Mouse (Mus musculus) limb, embryonic 14.5 days (tissue): Measurements from ENCODE around the gene Ipo9. TPM values are rescaled to one million over a fixed set of nuclear protein-coding genes. Genes with fewer than 3 reads are reported as not detected.

Source experiments
- ATAC-seq: fragments of 200-750 bp; cut with Nextera tagmentation; 2 replicates; pipeline ENCODE4 v1.8.0; 2017; ENCODE audit warnings: low read depth, moderate number of reproducible peaks, moderate TSS enrichment; ENCODE audit not compliant: low FRiP score
- DNase-seq: peaks from one replicate; pipeline ENCODE4 v3.0.0-alpha.2; 2015; ENCODE audit warnings: low spot score
- H3K27ac ChIP-seq: fragments of 300-500 bp; sonication (generic); replicated peaks from 2 replicates; pipeline ENCODE4 v1.5.1; 2014; ENCODE audit warnings: low read depth, mild to moderate bottlenecking, low read length, moderate library complexity, mixed read lengths
- H3K27me3 ChIP-seq: fragments of 300-500 bp; sonication (generic); 2 replicates; pipeline ENCODE4 v1.6.1; 2014; ENCODE audit warnings: low read length, mixed read lengths; ENCODE audit not compliant: control insufficient read depth, insufficient read depth
- H3K36me3 ChIP-seq: fragments of 300-500 bp; sonication (generic); 2 replicates; pipeline ENCODE4 v1.6.1; 2014; ENCODE audit warnings: mild to moderate bottlenecking, low read length, moderate library complexity, mixed read lengths; ENCODE audit not compliant: control insufficient read depth, insufficient read depth
- H3K4me1 ChIP-seq: fragments of 300-500 bp; sonication (generic); 2 replicates; pipeline ENCODE4 v1.6.1; 2014; ENCODE audit warnings: antibody characterized with exemption, low read length, mixed read lengths; ENCODE audit not compliant: control insufficient read depth, insufficient read depth
- H3K4me2 ChIP-seq: fragments of 300-500 bp; sonication (generic); replicated peaks from 2 replicates; pipeline ENCODE4 v1.6.1; 2014; ENCODE audit warnings: low read depth, mild to moderate bottlenecking, low read length, moderate library complexity; ENCODE audit not compliant: severe bottlenecking
- H3K4me3 ChIP-seq: fragments of 300-500 bp; sonication (generic); replicated peaks from 2 replicates; pipeline ENCODE4 v1.5.1; 2014; ENCODE audit warnings: low read length
- H3K9ac ChIP-seq: fragments of 300-500 bp; sonication (generic); 2 replicates; pipeline ENCODE4 v1.6.1; 2014; ENCODE audit warnings: mild to moderate bottlenecking, low read depth, low read length, moderate library complexity; ENCODE audit not compliant: severe bottlenecking
- H3K9me3 ChIP-seq: fragments of 300-500 bp; sonication (generic); 2 replicates; pipeline ENCODE4 v1.6.1; 2016; ENCODE audit warnings: low read length; ENCODE audit not compliant: control insufficient read depth
- POLR2A ChIP-seq: fragments of 200-500 bp; IDR thresholded peaks from 2 replicates; pipeline ENCODE4 v1.8.0; 2012; ENCODE audit warnings: inconsistent platforms, mild to moderate bottlenecking, moderate library complexity, borderline replicate concordance; ENCODE audit not compliant: insufficient read depth, insufficient read length; ENCODE audit errors: extremely low read depth
- WGBS: fragments of 180-500 bp; shearing (Covaris S2); extraction: QIAGEN DNeasy Blood & Tissue Kit; methylation state at CpG from one replicate; pipeline ENCODE4 v1.1.7; 2014; 5-methylcytosine and 5-hydroxymethylcytosine counted together
- microRNA-seq: library from miRNA; unstranded; fragments of <30 nt; microRNA quantifications from one replicate; pipeline ENCODE4, GENCODE M21; 2016
- polyA plus RNA-seq, 2 experiments: library from polyadenylated mRNA; depleted of rRNA in 1 of 2; stranded (reverse) in 1 of 2; unstranded in 1 of 2; fragments of >200 nt; fragmentation: Nextera tagmentation in 1 of 2; extraction: Ambion mirVana in 1 of 2; gene quantifications; 2 replicates each; pipeline versions ENCODE4 v1.2.1 to v1.2.3; 2012 to 2014

Gene Ipo9
- polyA plus RNA-seq, 2 experiments, result 116 to 145 TPM

- H3K4me2 ChIP-seq, result no peak overlapping the region
- H3K36me3 ChIP-seq, result no peaks in the 10 kb centered on the region
- no peaks in the 10 kb centered on the region for H3K9me3 ChIP-seq
- no peaks in the 10 kb centered on the region for H3K27me3 ChIP-seq
- peaks cover 3% of the 10 kb centered on the region; the same call in 1 of the 2 replicates for H3K4me1 ChIP-seq
- no peak for DNase-seq
- no peak overlapping the region for H3K27ac ChIP-seq
- TF ChIP-seq POLR2A, result no peak
- no peak overlapping the region for H3K4me3 ChIP-seq
- no peak for ATAC-seq
- 57% methylated on average over 4 of the region's 4 CpGs for WGBS
- no peak overlapping the region for H3K9ac ChIP-seq
These were observed 86.3 kb downstream of the Ipo9 start for GRCm38 (mm10) chr1:135344026-135344425.

- H3K36me3 ChIP-seq, result no peaks in the 10 kb centered on the region
- H3K27me3 ChIP-seq, result no peaks in the 10 kb centered on the region
- TF ChIP-seq POLR2A, result no peak
- H3K4me3 ChIP-seq, result no peak overlapping the region
- no peaks in the 10 kb centered on the region for H3K9me3 ChIP-seq
- H3K27ac ChIP-seq, result no peak overlapping the region
- no peak for DNase-seq
- H3K4me2 ChIP-seq, result no peak overlapping the region
- WGBS, result 79% methylated on average over 8 of the region's 8 CpGs
- ATAC-seq, result no peak
- no peaks in the 10 kb centered on the region for H3K4me1 ChIP-seq
- H3K9ac ChIP-seq, result no peak overlapping the region
These were observed 88.4 kb downstream of the Ipo9 start for GRCm38 (mm10) chr1:135341947-135342346.

Small RNA genes within 50 kb of the gene (microRNA-seq; reads per million reads assigned to microRNA genes)
- not detected for gene Mir1231

Other genes with a start within 250 kb of the Ipo9 start
- gene Elf3, start 171.9 kb downstream of the Ipo9 start, polyA plus RNA-seq (2012; rRNA removed), result 2.3 and 2.8 TPM in 2 replicates
- 4.5 and 6.4 TPM in 2 replicates for gene Elf3, start 171.9 kb downstream of the Ipo9 start, polyA plus RNA-seq (2014; fragmentation: Nextera tagmentation; extraction: Ambion mirVana)
- 39.4 and 39.6 TPM in 2 replicates for gene Rnpep, start 146.4 kb downstream of the Ipo9 start, polyA plus RNA-seq (2012; rRNA removed)
- 77.0 and 82.4 TPM in 2 replicates for gene Rnpep, start 146.4 kb downstream of the Ipo9 start, polyA plus RNA-seq (2014; fragmentation: Nextera tagmentation; extraction: Ambion mirVana)
- 51.7 and 56.1 TPM in 2 replicates for gene Timm17a, start 116.7 kb downstream of the Ipo9 start, polyA plus RNA-seq (2012; rRNA removed)
- 180 and 187 TPM in 2 replicates for gene Timm17a, start 116.7 kb downstream of the Ipo9 start, polyA plus RNA-seq (2014; fragmentation: Nextera tagmentation; extraction: Ambion mirVana)
- gene Lmod1, start 105.7 kb downstream of the Ipo9 start, polyA plus RNA-seq (2012; rRNA removed), result 0.33 and 0.59 TPM in 2 replicates
- gene Lmod1, start 105.7 kb downstream of the Ipo9 start, polyA plus RNA-seq (2014; fragmentation: Nextera tagmentation; extraction: Ambion mirVana), result 0.43 and 0.56 TPM in 2 replicates
- 26.5 and 39.2 TPM in 2 replicates for gene Shisa4, start 55.3 kb downstream of the Ipo9 start, polyA plus RNA-seq (2012; rRNA removed)
- 25.9 and 28.7 TPM in 2 replicates for gene Shisa4, start 55.3 kb downstream of the Ipo9 start, polyA plus RNA-seq (2014; fragmentation: Nextera tagmentation; extraction: Ambion mirVana)
- 26.8 and 31.8 TPM in 2 replicates for gene Nav1, start 176.8 kb upstream of the Ipo9 start, polyA plus RNA-seq (2012; rRNA removed)
- 14.4 and 17.3 TPM in 2 replicates for gene Nav1, start 176.8 kb upstream of the Ipo9 start, polyA plus RNA-seq (2014; fragmentation: Nextera tagmentation; extraction: Ambion mirVana)